Mouse (Mus musculus) hindbrain, embryonic 10.5 days (tissue): ENCODE measurements around the gene Hlcs. TPM values are rescaled to one million over a fixed set of nuclear protein-coding genes. Genes with fewer than 3 reads are reported as not detected.

Experiments used
- DNase-seq: peaks from one replicate; pipeline ENCODE4 v3.0.0-alpha.2; 2017; ENCODE audit warnings: low spot score
- H3K27ac ChIP-seq: fragments of 300-500 bp; sonication (generic); 2 replicates; pipeline ENCODE4 v1.5.1; 2016; ENCODE audit warnings: mild to moderate bottlenecking, moderate library complexity
- H3K27me3 ChIP-seq: fragments of 300-500 bp; sonication (generic); 2 replicates; pipeline ENCODE4 v1.6.1; 2016; ENCODE audit warnings: mild to moderate bottlenecking; ENCODE audit not compliant: poor library complexity, insufficient read depth, severe bottlenecking
- H3K36me3 ChIP-seq: fragments of 300-500 bp; sonication (generic); 2 replicates; pipeline ENCODE4 v1.6.1; 2016; ENCODE audit warnings: mild to moderate bottlenecking, moderate library complexity
- H3K4me1 ChIP-seq: fragments of 300-500 bp; sonication (generic); replicated peaks from 2 replicates; pipeline ENCODE4 v1.6.1; 2016; ENCODE audit warnings: mild to moderate bottlenecking
- H3K4me3 ChIP-seq: fragments of 300-500 bp; sonication (generic); 2 replicates; pipeline ENCODE4 v1.5.1; 2016; ENCODE audit warnings: mild to moderate bottlenecking, moderate library complexity
- H3K9me3 ChIP-seq: fragments of 300-500 bp; sonication (generic); 2 replicates; pipeline ENCODE4 v1.6.1; 2016; ENCODE audit warnings: mild to moderate bottlenecking, moderate library complexity
- WGBS: fragments of 180-500 bp; shearing (Covaris S2); methylation state at CpG from one replicate; pipeline ENCODE4 v1.1.7; 2016; 5-methylcytosine and 5-hydroxymethylcytosine counted together
- polyA plus RNA-seq: library from polyadenylated mRNA; unstranded; fragments of >200 nt; fragmentation: Nextera tagmentation; extraction: Ambion mirVana; gene quantifications from 2 replicates; pipeline ENCODE4 v1.2.1, GENCODE M21; 2016

Gene Hlcs
- polyA plus RNA-seq, 1 experiment from 2014 or later, result 10.3 TPM

- Histone ChIP-seq H3K36me3 (peaks cover 11% of the 10 kb centered on the region), H3K27me3 (no peaks in the 10 kb centered on the region), H3K9me3 (no peaks in the 10 kb centered on the region), H3K4me3 (no peak overlapping the region), H3K4me1 (no peaks in the 10 kb centered on the region), H3K27ac (no peak overlapping the region)
- 92% methylated on average over 19 of the region's 19 CpGs for WGBS
- no peak for DNase-seq
Observed at GRCm38 (mm10) chr16:94262501-94262900, 50.9 kb downstream of the Hlcs start.

DNA sequence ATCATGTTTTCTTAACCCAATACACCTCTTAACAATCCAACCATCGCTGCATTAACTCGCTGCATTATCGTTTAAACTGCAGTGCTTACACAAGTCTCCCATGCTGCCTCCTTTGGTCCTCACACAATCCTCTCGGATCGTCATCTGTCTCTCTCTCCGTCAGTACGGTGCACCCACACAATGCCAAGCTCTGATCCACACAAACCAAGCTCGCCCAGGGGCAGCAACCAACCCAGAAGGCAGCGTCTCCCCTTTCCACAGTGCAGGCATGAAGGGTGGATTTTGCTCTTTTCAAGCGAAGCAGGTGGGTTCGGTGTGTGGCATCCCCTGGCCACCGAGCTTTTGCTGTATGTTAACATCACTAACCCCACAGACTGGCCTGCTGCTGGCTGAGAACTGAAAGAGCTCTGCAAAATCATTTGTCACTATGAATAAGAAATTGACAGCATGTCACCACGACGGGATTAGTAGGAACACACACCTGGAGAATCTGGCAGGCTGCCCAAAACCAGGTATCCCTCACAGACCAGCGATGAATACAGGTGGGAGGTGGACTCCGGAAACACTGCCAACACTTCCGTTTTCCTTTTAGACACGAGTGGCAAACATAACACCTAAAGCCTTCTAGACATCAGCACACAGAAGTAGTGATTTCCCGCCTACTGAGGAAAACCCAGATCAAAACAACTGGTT lies 52.3 kb downstream of the Hlcs start:
- Histone ChIP-seq H3K36me3 (0 out of 2 replicates have a peak, but pooled peaks cover 4% of the 10 kb centered on the region), H3K27ac (no peak overlapping the region), H3K4me3 (no peak overlapping the region), H3K4me1 (0 out of 2 replicates have a peak, but pooled peaks cover 4% of the 10 kb centered on the region), H3K9me3 (no peaks in the 10 kb centered on the region), H3K27me3 (no peaks in the 10 kb centered on the region)
- DNase-seq, result no peak
- 91% methylated on average over 19 of the region's 19 CpGs for WGBS

GRCm38 (mm10) chr16:94258366-94259310 lies 54.7 kb downstream of the Hlcs start:
- Histone ChIP-seq H3K9me3 (no peaks in the 10 kb centered on the region), H3K4me3 (no peak overlapping the region), H3K27ac (no peak overlapping the region), H3K36me3 (0 out of 2 replicates have a peak, but pooled peaks cover 4% of the 10 kb centered on the region), H3K27me3 (0 out of 2 replicates have a peak, but pooled peaks cover 4% of the 10 kb centered on the region), H3K4me1 (peaks cover 10% of the 10 kb centered on the region; the same call in 1 of the 2 replicates)
- peak; percentile 76 for DNase-seq
- 70% methylated on average over 14 of the region's 14 CpGs for WGBS

DNA sequence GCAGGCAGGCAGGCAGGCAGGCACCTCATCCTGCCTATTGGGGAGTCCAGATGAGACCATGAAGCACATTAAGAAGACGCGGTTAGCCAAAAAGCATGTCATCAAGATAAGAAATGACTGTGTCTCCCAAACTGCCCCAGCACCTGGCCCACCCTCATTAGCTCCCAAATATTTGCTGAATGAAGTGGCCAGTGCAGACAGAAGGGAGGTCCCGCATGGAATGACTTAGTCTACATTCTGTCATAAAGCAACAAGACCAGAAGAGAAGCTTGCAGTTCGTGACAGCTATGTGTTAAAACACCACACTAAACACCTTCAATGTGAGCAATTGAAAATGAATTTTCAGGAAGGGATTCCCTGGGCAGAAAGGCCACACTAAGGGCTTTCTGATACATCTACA lies 57.8 kb downstream of the Hlcs start:
- H3K4me3 ChIP-seq, result no peak overlapping the region
- H3K27ac ChIP-seq, result no peak overlapping the region
- H3K9me3 ChIP-seq, result no peaks in the 10 kb centered on the region
- 84% methylated on average over 4 of the region's 4 CpGs for WGBS
- H3K4me1 ChIP-seq, result peaks cover 17% of the 10 kb centered on the region
- no peak for DNase-seq
- no peaks in the 10 kb centered on the region for H3K36me3 ChIP-seq
- peaks cover 4% of the 10 kb centered on the region; the same call in 1 of the 2 replicates for H3K27me3 ChIP-seq

DNA sequence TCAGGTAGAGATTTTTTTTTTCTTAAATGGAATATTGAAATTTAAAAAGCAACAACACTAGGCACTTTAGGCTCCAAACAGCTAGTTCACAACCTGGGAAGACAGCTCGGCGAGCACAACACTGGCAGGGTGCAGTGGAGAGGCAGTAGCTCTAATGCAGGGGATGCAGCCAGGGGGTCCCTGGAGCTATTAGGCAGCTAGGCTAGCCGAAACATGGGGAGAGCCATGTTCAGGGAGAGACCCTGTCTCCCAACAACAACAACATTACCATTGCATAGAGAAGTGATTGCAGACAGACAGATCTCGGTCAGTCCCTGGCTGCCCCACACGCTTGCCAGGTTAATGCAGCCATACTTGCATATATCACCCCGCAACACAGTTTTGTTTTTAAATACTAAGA lies 58.3 kb downstream of the Hlcs start:
- Histone ChIP-seq H3K4me3 (no peak overlapping the region), H3K27ac (no peak overlapping the region), H3K4me1 (peaks cover 23% of the 10 kb centered on the region), H3K9me3 (no peaks in the 10 kb centered on the region), H3K27me3 (peaks cover 4% of the 10 kb centered on the region; the same call in 1 of the 2 replicates), H3K36me3 (no peaks in the 10 kb centered on the region)
- WGBS, result 89% methylated on average over 6 of the region's 6 CpGs
- DNase-seq, result no peak

DNA sequence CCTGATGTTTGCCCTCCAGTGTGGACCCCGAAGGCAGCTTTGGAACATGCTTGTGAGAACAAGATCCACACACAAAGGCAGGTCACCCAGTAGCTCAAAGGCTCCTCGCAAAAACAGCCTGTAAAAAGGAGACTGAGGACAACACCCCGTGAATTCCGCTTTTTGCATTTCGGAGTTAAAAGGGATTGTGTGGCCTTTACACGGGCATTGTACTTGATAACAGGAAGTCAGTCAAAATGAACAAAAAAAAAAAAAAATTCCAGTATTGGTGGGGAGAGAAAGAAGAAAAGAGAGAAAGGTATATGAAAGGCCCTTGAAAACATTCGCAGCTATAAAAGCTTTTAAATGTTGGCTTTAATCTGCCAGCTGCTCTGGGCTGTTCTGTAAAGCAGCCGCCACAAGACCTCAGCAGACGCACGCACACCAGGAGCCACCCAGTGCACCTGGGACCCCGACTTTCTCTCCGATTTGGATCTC lies 58.9 kb downstream of the Hlcs start:
- Histone ChIP-seq H3K27ac (no peak overlapping the region), H3K4me1 (peaks cover 27% of the 10 kb centered on the region), H3K27me3 (peaks cover 4% of the 10 kb centered on the region; the same call in 1 of the 2 replicates), H3K4me3 (no peak overlapping the region), H3K36me3 (no peaks in the 10 kb centered on the region), H3K9me3 (no peaks in the 10 kb centered on the region)
- no peak for DNase-seq
- WGBS, result 68% methylated on average over 12 of the region's 12 CpGs

GRCm38 (mm10) chr16:94253671-94254414 lies 59.5 kb downstream of the Hlcs start:
- H3K4me1 ChIP-seq, result peaks cover 27% of the 10 kb centered on the region
- no peak overlapping the region for H3K4me3 ChIP-seq
- WGBS, result 72% methylated on average over 24 of the region's 24 CpGs
- DNase-seq, result no peak
- H3K27me3 ChIP-seq, result peaks cover 4% of the 10 kb centered on the region; the same call in 1 of the 2 replicates
- no peaks in the 10 kb centered on the region for H3K36me3 ChIP-seq
- H3K9me3 ChIP-seq, result no peaks in the 10 kb centered on the region
- H3K27ac ChIP-seq, result peak overlapping the region; percentile 12; the same call in 1 of the 2 replicates

DNA sequence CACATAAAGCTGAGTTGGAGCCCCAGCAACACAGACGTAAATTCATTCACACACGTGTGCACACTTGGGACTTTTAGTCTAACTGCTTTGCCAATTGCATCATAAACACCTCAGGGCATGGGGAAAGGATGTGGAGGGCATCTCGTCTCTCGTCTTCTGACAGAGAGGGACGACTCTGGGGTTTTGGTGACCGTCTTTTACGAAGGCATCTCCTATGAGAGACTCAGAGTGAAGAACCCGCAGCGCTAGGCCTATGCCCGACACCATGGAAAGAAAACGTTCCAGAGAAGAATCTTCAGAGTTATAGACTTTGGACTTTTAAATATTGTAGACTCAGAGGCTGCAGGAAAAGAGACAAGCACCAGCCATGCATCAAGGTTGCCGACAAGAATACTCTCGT lies 61.6 kb downstream of the Hlcs start:
- Histone ChIP-seq H3K36me3 (no peaks in the 10 kb centered on the region), H3K4me1 (peaks cover 29% of the 10 kb centered on the region), H3K27me3 (peaks cover 6% of the 10 kb centered on the region; the same call in 1 of the 2 replicates), H3K9me3 (no peaks in the 10 kb centered on the region), H3K4me3 (no peak overlapping the region), H3K27ac (no peak overlapping the region)
- 84% methylated on average over 13 of the region's 13 CpGs for WGBS
- DNase-seq, result no peak

- Histone ChIP-seq H3K27me3 (peaks cover 6% of the 10 kb centered on the region; the same call in 1 of the 2 replicates), H3K27ac (0 out of 2 replicates have a peak overlapping the region, but pooled peaks have one; percentile 2), H3K9me3 (no peaks in the 10 kb centered on the region), H3K36me3 (no peaks in the 10 kb centered on the region), H3K4me1 (peaks cover 29% of the 10 kb centered on the region), H3K4me3 (no peak overlapping the region)
- 83% methylated on average over 15 of the region's 15 CpGs for WGBS
- no peak for DNase-seq
Observed at GRCm38 (mm10) chr16:94250640-94251349, 62.6 kb downstream of the Hlcs start.

- Histone ChIP-seq H3K27me3 (peaks cover 2% of the 10 kb centered on the region; the same call in 1 of the 2 replicates), H3K4me3 (no peak overlapping the region), H3K36me3 (no peaks in the 10 kb centered on the region), H3K27ac (0 out of 2 replicates have a peak overlapping the region, but pooled peaks have one; percentile 2), H3K9me3 (no peaks in the 10 kb centered on the region), H3K4me1 (peaks cover 29% of the 10 kb centered on the region)
- WGBS, result 48% methylated on average over 12 of the region's 12 CpGs
- DNase-seq, result no peak
Observed at GRCm38 (mm10) chr16:94250136-94250535, 63.2 kb downstream of the Hlcs start.

GRCm38 (mm10) chr16:94249666-94250065 lies 63.7 kb downstream of the Hlcs start:
- WGBS, result 90% methylated on average over 10 of the region's 10 CpGs
- peaks cover 29% of the 10 kb centered on the region for H3K4me1 ChIP-seq

More at GRCm38 (mm10) chr16:94249666-94250065, 63.7 kb downstream of the Hlcs start:
- Histone ChIP-seq H3K27me3 (peaks cover 2% of the 10 kb centered on the region; the same call in 1 of the 2 replicates), H3K4me3 (no peak overlapping the region), H3K36me3 (no peaks in the 10 kb centered on the region), H3K9me3 (no peaks in the 10 kb centered on the region), H3K27ac (no peak overlapping the region)
- DNase-seq, result no peak
